In genomic region chr1:192897218-192897617, GRCm38 (mm10) we compare ENCODE assay signal across 9 mouse cellular contexts. TPM values are rescaled to one million over a fixed set of nuclear protein-coding genes. Genes with fewer than 3 reads are reported as not detected.
DNase-seq lines count a peak whose midpoint lies in the region; TF ChIP-seq lines count a peak whose summit lies in the region.
"Had no signal": no experiment of that assay in that cellular context is flagged by ENCODE, and none has a peak within 500 bp of the region (broad histone marks: within the 10 kb centered on the region; RNA-seq: fewer than 3 reads in every experiment).

No protein-coding gene starts in this region.

- 0 out of 2 replicates have a peak overlapping the region, but pooled peaks have one; percentile 24 for H3K4me3 ChIP-seq in gastrocnemius, adult 2 months
- H3K4me3 ChIP-seq: forebrain, embryonic 12.5 days had no signal

- H3K27ac ChIP-seq in gastrocnemius, adult 2 months, result no peak overlapping the region
- H3K27ac ChIP-seq: forebrain, embryonic 12.5 days had no signal

- peak; percentile 30; the same call in 1 of the 2 replicates for TF ChIP-seq CTCF in gastrocnemius, adult 2 months (IDR thresholded peaks at IDR 0.05)

- intact Hi-C loops in gastrocnemius, adult 2 months (cut with DNase I), result no loop called here
- intact Hi-C loops in gastrocnemius, postnatal 36 days (cut with DNase I), result no loop called here
- intact Hi-C loops in heart, postnatal 25 days (cut with DNase I), result loop anchor here (5.0 kb wide), 1 partner anchor 115 kb away; no protein-coding TSS in a partner anchor
- intact Hi-C loops in left cerebral cortex, postnatal 14 days (cut with DNase I), result no loop called here

- DNase-seq in gastrocnemius, adult 2 months, result peak; percentile 16
- no peak for DNase-seq in gastrocnemius, postnatal 36 days
- DNase-seq in 3134 (ENCODE audit: extremely low read depth, insufficient read length, low spot score), result peak; percentile 20
- peak; percentile 21 to 28 for DNase-seq in cerebellum, adult 18-20 months
- DNase-seq in heart, postnatal 25 days (ENCODE audit: low spot score), result peak; percentile 27
- DNase-seq in urinary bladder, adult 2 months (ENCODE audit: low spot score), result no peak
- no peak for DNase-seq in left cerebral cortex, postnatal 14 days (ENCODE audit: low spot score in 2 of 2)
- no peak for DNase-seq in right cerebral cortex, postnatal 25 days

RNA-seq across cellular contexts. Expression of gene Sertad4, which starts 41.7 kb away (rescaled TPM):
- 1 to 10 TPM; 1.9 to 2.7 TPM for total RNA-seq in gastrocnemius, adult 2 months (2021)
- total RNA-seq in gastrocnemius, postnatal 36 days (2021), result 1 to 10 TPM; 3.4 to 3.7 TPM
- total RNA-seq in heart, postnatal 25 days (2021), result 1 to 10 TPM; 3.9 to 5.7 TPM
- polyA plus RNA-seq in urinary bladder, adult 2 months (2012; rRNA removed), result 13.2 and 13.8 TPM in 2 replicates
- 10 to 100 TPM; 19.0 to 21.4 TPM for total RNA-seq in left cerebral cortex, postnatal 14 days (2021)

Comparison
In these comparisons a context has a peak if more than half of its experiments do, and no peak if none do; other contexts are left out.
1. DNase-seq: peak in gastrocnemius, adult 2 months (single experiment), 3134 (single experiment), cerebellum, adult 18-20 months (2 of 2) and heart, postnatal 25 days (single experiment); none in gastrocnemius, postnatal 36 days (0 of 2), urinary bladder, adult 2 months (single experiment), left cerebral cortex, postnatal 14 days (0 of 2) and right cerebral cortex, postnatal 25 days (single experiment).